Mouse (Mus musculus) hindbrain, embryonic 13.5 days (tissue): ENCODE measurements around the gene Lmbrd2. TPM values are rescaled to one million over a fixed set of nuclear protein-coding genes. Genes with fewer than 3 reads are reported as not detected.

Source experiments
- polyA plus RNA-seq: library from polyadenylated mRNA; unstranded; fragments of >200 nt; fragmentation: Nextera tagmentation; extraction: Ambion mirVana; gene quantifications from 2 replicates; pipeline ENCODE4 v1.2.1, GENCODE M21; 2015

The Lmbrd2 gene
- polyA plus RNA-seq, 1 experiment from 2014 or later = 3.8 TPM

Other genes starting within 250 kb of the Lmbrd2 start
- gene Ranbp3l, start 172.6 kb upstream of the Lmbrd2 start, polyA plus RNA-seq = 14.0 and 14.4 TPM in 2 replicates
- gene Nadk2, start 69.3 kb upstream of the Lmbrd2 start, polyA plus RNA-seq = 30.9 and 32.2 TPM in 2 replicates
- 26.0 and 27.9 TPM in 2 replicates for gene Skp2, start 14.9 kb downstream of the Lmbrd2 start, polyA plus RNA-seq
- not detected in 2 replicates for gene Ugt3a1, start 136.3 kb downstream of the Lmbrd2 start, polyA plus RNA-seq
- gene Ugt3a2, start 195.0 kb downstream of the Lmbrd2 start, polyA plus RNA-seq = not detected in 2 replicates